Mouse (Mus musculus): ENCODE data around the gene C530008M17Rik. TPM values are rescaled to one million over a fixed set of nuclear protein-coding genes. Genes with fewer than 3 reads are reported as not detected.

The C530008M17Rik gene
- polyA plus RNA-seq, 1 experiment from 2014 or later, result 37.4 TPM

DNA sequence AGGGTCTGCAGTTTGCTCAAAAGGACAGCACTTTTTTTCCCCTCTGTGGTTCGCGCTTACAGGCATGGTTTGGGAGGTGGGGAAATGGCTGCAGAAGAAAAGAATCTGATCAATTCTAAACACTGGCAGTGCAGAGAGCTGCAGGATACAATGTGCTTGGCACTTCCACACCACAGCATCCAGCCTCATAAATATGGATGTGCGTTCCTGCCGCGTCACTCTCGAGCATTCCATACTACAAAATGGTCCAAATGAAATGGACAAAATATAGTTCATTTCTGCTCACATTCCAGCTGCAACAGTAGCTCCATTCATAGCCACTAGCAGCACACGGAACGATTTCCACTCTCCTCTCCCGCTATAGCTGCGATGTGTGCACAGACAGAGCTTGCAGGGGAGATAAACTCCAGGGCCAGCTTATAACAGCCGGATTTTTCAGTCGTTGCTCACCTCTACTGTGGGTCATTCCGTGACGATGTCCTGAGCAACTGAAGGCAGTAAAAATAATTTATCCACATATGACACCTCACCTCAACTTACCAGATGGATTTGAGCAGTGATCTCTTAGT is 188.4 kb downstream of the C530008M17Rik start:
- Histone ChIP-seq H3K36me3 (ENCODE audit: control insufficient read depth, insufficient read depth) (no peaks in the 10 kb centered on the region), H3K9ac (ENCODE audit: low read length) (no peak overlapping the region), H3K4me1 (ENCODE audit: control insufficient read depth, insufficient read depth, low read length) (peaks cover 9% of the 10 kb centered on the region), H3K4me3 (ENCODE audit: low read length) (no peak overlapping the region), H3K27ac (ENCODE audit: low read length) (no peak overlapping the region), H3K9me3 (replicated peaks; ENCODE audit: control insufficient read depth, low read length) (no peaks in the 10 kb centered on the region), H3K27me3 (ENCODE audit: control insufficient read depth, insufficient read depth, low read length) (no peaks in the 10 kb centered on the region), H3K4me2 (ENCODE audit: low read depth, low read length) (no peak overlapping the region)
- no peak for ATAC-seq (replicated peaks; ENCODE audit: extremely low read depth, insufficient read depth, low FRiP score)
- 60% methylated on average over 14 of the region's 14 CpGs for WGBS

DNA sequence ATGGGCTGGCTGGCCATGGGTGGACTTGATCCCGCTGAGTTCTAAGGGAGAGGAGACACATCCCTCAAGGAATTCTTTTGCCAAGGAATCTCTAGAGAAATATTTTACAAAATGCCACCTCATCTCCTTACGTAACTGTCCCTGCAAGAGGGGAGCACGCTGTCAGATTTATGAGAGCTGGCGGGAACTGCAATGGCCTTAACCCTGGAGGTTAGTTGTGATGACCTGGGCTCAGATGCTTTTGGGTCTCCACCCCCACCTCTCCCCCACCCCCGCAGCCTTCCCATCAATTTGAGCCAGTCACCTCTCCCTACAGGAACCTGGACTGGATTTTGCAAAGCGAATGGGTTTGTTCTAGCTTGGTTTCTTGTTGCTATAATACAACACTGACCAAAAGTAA is 190.8 kb downstream of the C530008M17Rik start:
- Histone ChIP-seq H3K4me2 (ENCODE audit: low read depth, low read length) (no peak overlapping the region), H3K36me3 (ENCODE audit: control insufficient read depth, insufficient read depth) (no peaks in the 10 kb centered on the region), H3K9ac (ENCODE audit: low read length) (no peak overlapping the region), H3K4me3 (ENCODE audit: low read length) (no peak overlapping the region), H3K27ac (ENCODE audit: low read length) (no peak overlapping the region), H3K9me3 (replicated peaks; ENCODE audit: control insufficient read depth, low read length) (no peaks in the 10 kb centered on the region), H3K27me3 (ENCODE audit: control insufficient read depth, insufficient read depth, low read length) (no peaks in the 10 kb centered on the region), H3K4me1 (ENCODE audit: control insufficient read depth, insufficient read depth, low read length) (peaks cover 9% of the 10 kb centered on the region)
- 81% methylated on average over 6 of the region's 6 CpGs for WGBS
- ATAC-seq (replicated peaks; ENCODE audit: extremely low read depth, insufficient read depth, low FRiP score), result no peak

DNA sequence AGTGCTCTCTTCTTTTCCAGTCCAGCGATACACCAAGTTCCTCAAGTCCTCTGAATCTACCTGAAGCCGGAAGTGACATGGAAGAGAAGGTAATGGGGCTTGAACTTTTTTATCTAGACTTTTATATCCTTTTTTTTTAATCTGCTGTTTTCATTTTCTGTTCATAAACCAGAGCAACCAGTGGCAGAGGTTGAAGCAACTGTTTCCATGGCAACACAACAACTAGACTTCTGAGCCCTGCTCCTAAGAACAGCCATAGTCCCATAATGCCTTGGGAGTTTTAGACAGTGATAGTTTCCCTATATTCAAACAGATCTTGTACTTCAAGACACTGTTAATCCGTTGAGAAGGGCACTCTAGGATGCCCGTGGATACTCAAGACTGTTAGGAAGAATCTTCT is 195.0 kb downstream of the C530008M17Rik start:
- 75% methylated on average over 4 of the region's 4 CpGs for whole genome bisulfite sequencing
- no peaks in the 10 kb centered on the region for H3K9me3 ChIP-seq (replicated peaks; ENCODE audit: control insufficient read depth, low read length)

DNA sequence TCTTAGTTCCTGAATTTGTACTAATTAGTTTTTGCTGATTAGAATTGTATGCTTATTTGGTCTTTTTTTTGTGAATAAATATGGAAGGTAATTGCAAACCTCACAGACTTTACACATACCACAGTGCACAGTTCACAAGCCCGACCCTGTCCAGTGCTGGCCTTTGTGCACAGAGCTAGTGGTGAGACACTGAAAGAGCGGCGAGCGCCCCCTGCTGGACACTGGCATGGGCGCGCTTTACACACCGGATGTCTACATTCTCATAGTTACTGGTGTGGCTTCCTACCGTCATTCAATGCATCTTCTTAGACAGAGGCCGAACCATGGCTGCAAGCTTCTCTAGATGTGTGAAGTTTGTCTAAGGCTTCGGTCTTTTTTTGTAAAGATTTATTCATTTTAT is 197.2 kb downstream of the C530008M17Rik start:
- Histone ChIP-seq H3K9ac (ENCODE audit: low read length) (no peak overlapping the region), H3K4me1 (ENCODE audit: control insufficient read depth, insufficient read depth, low read length) (peaks cover 14% of the 10 kb centered on the region), H3K27me3 (ENCODE audit: control insufficient read depth, insufficient read depth, low read length) (peaks cover 9% of the 10 kb centered on the region; the same call in 1 of the 2 replicates), H3K36me3 (ENCODE audit: control insufficient read depth, insufficient read depth) (no peaks in the 10 kb centered on the region), H3K9me3 (replicated peaks; ENCODE audit: control insufficient read depth, low read length) (no peaks in the 10 kb centered on the region), H3K4me3 (ENCODE audit: low read length) (no peak overlapping the region), H3K4me2 (ENCODE audit: low read depth, low read length) (no peak overlapping the region), H3K27ac (ENCODE audit: low read length) (no peak overlapping the region)
- ATAC-seq (replicated peaks; ENCODE audit: extremely low read depth, insufficient read depth, low FRiP score), result peak; percentile 59
- WGBS, result 9% methylated on average over 10 of the region's 10 CpGs

More for the DNA sequence above, 195.0 kb downstream of the C530008M17Rik start:
- H3K27me3 ChIP-seq (ENCODE audit: control insufficient read depth, insufficient read depth, low read length), result 0 out of 2 replicates have a peak, but pooled peaks cover 2% of the 10 kb centered on the region
- H3K4me3 ChIP-seq (ENCODE audit: low read length), result no peak overlapping the region
- no peak overlapping the region for H3K4me2 ChIP-seq (ENCODE audit: low read depth, low read length)
- peaks cover 8% of the 10 kb centered on the region for H3K4me1 ChIP-seq (ENCODE audit: control insufficient read depth, insufficient read depth, low read length)
- H3K27ac ChIP-seq (ENCODE audit: low read length), result no peak overlapping the region
- no peak for ATAC-seq (replicated peaks; ENCODE audit: extremely low read depth, insufficient read depth, low FRiP score)
- no peak overlapping the region for H3K9ac ChIP-seq (ENCODE audit: low read length)
- no peaks in the 10 kb centered on the region for H3K36me3 ChIP-seq (ENCODE audit: control insufficient read depth, insufficient read depth)

DNA sequence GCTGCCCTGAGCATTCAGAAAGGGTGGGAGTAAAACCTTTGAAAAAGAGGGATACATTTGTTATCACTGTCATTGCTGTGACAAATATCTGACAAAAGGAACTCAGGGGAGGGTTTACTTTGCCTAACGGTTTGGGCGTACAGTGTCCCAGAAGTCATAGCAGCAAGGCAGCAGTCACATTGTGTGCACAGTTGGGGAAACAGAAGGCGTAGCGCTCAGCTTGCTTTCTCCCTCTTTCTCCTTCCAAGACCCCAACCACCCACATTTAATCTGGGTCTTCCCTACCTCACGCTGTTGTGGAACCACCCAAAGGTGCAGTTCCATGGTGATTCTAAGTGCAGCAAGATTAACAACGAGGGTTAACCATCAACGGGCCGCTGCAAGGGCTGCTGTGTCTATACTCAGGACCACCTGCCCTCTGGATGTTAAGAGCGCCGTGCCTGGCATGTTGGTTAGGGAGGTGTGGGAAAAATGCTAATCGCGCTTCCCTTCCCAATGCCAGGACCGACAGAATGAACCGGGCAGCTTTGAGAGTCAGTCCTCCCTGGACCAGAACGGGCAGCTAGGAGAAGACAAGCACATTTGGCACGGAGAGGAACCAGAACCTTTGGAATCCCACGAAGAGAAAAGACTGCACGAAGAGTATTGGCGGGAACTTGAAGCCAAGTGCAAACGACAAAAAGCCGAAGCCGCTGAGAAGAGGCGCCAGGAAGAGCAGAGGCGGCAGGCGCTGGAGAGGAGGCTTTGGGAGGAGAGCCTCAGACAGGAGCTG is 199.7 kb downstream of the C530008M17Rik start:
- peaks cover 14% of the 10 kb centered on the region; the same call in 1 of the 2 replicates for H3K27me3 ChIP-seq (ENCODE audit: control insufficient read depth, insufficient read depth, low read length)
- peak overlapping the region; percentile 98 for H3K4me2 ChIP-seq (ENCODE audit: low read depth, low read length)
- no peaks in the 10 kb centered on the region for H3K9me3 ChIP-seq (replicated peaks; ENCODE audit: control insufficient read depth, low read length)
- 16% methylated on average over 25 of the region's 25 CpGs for WGBS
- peak overlapping the region; percentile 73 for H3K4me3 ChIP-seq (ENCODE audit: low read length)
- no peak overlapping the region for H3K27ac ChIP-seq (ENCODE audit: low read length)
- ATAC-seq (replicated peaks; ENCODE audit: extremely low read depth, insufficient read depth, low FRiP score), result no peak
- H3K4me1 ChIP-seq (ENCODE audit: control insufficient read depth, insufficient read depth, low read length), result peaks cover 26% of the 10 kb centered on the region
- peak overlapping the region; percentile 82 for H3K9ac ChIP-seq (ENCODE audit: low read length)
- no peaks in the 10 kb centered on the region for H3K36me3 ChIP-seq (ENCODE audit: control insufficient read depth, insufficient read depth)

DNA sequence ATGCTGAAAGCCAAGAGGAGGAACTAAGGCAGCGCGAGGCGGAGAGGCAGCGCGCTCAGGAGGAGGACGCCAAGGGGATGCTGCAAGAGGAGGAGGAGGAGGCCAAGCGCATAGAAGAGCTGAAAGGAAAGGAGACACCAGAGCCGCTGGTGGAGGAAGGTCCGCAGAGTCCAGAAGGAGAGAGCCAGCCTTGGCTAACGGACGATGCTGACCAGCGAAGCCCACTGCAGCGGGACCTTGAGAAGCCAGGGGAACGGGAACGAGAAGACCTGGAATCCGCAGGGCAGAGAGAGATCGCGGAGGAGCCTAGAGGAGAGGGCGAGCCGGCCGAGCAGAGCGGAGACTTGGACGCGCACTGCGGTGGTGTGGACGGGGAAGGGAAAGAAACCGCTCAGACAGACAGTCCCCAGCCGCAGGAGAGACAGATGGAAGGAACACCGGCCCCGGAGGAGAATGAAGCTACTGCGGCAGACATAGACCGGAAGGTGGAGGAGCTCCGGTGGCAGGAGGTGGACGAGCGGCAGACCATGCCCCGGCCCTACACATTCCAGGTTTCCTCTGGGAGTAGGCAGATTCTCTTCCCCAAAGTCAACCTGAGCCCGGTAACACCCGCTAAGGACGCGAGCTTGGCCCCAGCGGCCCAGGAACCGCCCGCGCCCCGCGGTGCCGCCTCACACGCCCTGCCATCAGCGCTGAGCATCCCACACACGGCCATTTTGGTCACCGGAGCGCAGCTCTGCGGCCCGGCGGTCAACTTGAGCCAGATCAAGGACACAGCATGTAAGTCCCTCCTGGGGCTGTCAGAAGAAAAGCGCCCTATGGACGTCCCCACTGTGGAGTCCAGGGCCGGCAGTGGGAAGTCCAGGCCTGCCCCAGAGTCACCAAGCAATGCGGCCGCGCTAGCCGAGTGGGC is 201.0 kb downstream of the C530008M17Rik start:
- no peaks in the 10 kb centered on the region for H3K36me3 ChIP-seq (ENCODE audit: control insufficient read depth, insufficient read depth)
- H3K9ac ChIP-seq (ENCODE audit: low read length), result peak overlapping the region; percentile 82
- peaks cover 14% of the 10 kb centered on the region; the same call in 1 of the 2 replicates for H3K27me3 ChIP-seq (ENCODE audit: control insufficient read depth, insufficient read depth, low read length)
- H3K4me3 ChIP-seq (ENCODE audit: low read length), result peak overlapping the region; percentile 73
- H3K27ac ChIP-seq (ENCODE audit: low read length), result peak overlapping the region; percentile 83
- 0 out of 2 replicates have a peak, but pooled peaks have one; percentile 16 for ATAC-seq (replicated peaks; ENCODE audit: extremely low read depth, insufficient read depth, low FRiP score)
- peak overlapping the region; percentile 98 for H3K4me2 ChIP-seq (ENCODE audit: low read depth, low read length)
- 7% methylated on average over 62 of the region's 62 CpGs for WGBS
- peaks cover 26% of the 10 kb centered on the region for H3K4me1 ChIP-seq (ENCODE audit: control insufficient read depth, insufficient read depth, low read length)
- no peaks in the 10 kb centered on the region for H3K9me3 ChIP-seq (replicated peaks; ENCODE audit: control insufficient read depth, low read length)

DNA sequence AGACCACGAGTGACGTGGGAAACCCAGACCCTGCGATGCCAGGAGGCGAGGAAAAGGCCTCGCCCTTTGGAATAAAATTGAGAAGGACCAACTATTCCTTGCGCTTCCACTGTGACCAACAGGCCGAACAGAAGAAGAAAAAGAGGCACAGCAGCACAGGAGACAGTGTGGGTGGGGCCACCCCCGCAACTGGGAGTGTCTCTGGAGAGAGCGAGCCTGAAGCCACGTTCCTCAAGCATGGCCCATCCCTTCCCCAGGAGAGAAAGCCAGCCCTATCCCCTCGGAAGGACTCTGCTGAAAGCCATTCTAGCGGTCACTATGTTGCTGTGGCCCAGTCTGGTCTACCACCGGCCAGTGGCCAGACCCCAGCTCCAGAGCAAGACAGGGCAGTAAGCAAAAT is 202.1 kb downstream of the C530008M17Rik start:
- H3K36me3 ChIP-seq (ENCODE audit: control insufficient read depth, insufficient read depth), result no peaks in the 10 kb centered on the region
- 39% methylated on average over 13 of the region's 13 CpGs for WGBS
- H3K4me1 ChIP-seq (ENCODE audit: control insufficient read depth, insufficient read depth, low read length), result peaks cover 30% of the 10 kb centered on the region
- peak overlapping the region; percentile 98 for H3K4me2 ChIP-seq (ENCODE audit: low read depth, low read length)
- peak overlapping the region; percentile 83 for H3K27ac ChIP-seq (ENCODE audit: low read length)
- ATAC-seq (replicated peaks; ENCODE audit: extremely low read depth, insufficient read depth, low FRiP score), result peak; percentile 65
- H3K4me3 ChIP-seq (ENCODE audit: low read length), result peak overlapping the region; percentile 73
- H3K9me3 ChIP-seq (replicated peaks; ENCODE audit: control insufficient read depth, low read length), result no peaks in the 10 kb centered on the region
- peaks cover 14% of the 10 kb centered on the region; the same call in 1 of the 2 replicates for H3K27me3 ChIP-seq (ENCODE audit: control insufficient read depth, insufficient read depth, low read length)
- peak overlapping the region; percentile 82 for H3K9ac ChIP-seq (ENCODE audit: low read length)

DNA sequence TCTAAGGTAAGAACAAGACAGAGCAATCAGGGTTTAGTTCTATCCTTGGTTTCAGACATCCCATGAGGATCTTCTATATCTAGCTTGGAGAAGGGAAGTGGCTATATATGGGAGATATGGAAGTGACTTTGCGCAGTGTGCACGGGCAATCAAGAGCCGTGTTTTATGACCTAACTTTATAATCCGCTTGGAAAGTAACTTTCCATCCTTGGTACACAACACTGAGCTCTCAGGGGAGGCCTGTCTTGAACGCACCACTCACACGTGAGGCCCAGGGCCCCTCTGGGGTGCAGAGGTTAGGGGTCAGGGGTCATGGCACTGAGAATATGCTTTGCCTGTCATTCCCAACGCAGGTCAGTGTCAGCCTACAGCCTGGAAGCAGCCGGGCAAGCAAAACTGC is 210.5 kb downstream of the C530008M17Rik start:
- H3K4me3 ChIP-seq (ENCODE audit: low read length), result no peak overlapping the region
- no peak overlapping the region for H3K27ac ChIP-seq (ENCODE audit: low read length)
- no peaks in the 10 kb centered on the region; the same call in 1 of the 2 replicates for H3K36me3 ChIP-seq (ENCODE audit: control insufficient read depth, insufficient read depth)
- ATAC-seq (replicated peaks; ENCODE audit: extremely low read depth, insufficient read depth, low FRiP score), result no peak
- WGBS, result 79% methylated on average over 8 of the region's 8 CpGs
- no peaks in the 10 kb centered on the region for H3K27me3 ChIP-seq (ENCODE audit: control insufficient read depth, insufficient read depth, low read length)
- H3K4me2 ChIP-seq (ENCODE audit: low read depth, low read length), result no peak overlapping the region
- no peak overlapping the region for H3K9ac ChIP-seq (ENCODE audit: low read length)
- no peaks in the 10 kb centered on the region for H3K9me3 ChIP-seq (replicated peaks; ENCODE audit: control insufficient read depth, low read length)
- peaks cover 24% of the 10 kb centered on the region for H3K4me1 ChIP-seq (ENCODE audit: control insufficient read depth, insufficient read depth, low read length)

All from heart, embryonic 16.5 days (tissue).